Mouse (Mus musculus) ES-CJ7 (cell line): ENCODE data around the gene Blvra.
A peak's percentile ranks its signal among the peaks of the same experiment; 100 is the strongest.

Experiments used
- DNase-seq: peaks from one replicate; pipeline ENCODE4 v3.0.0; 2011; ENCODE audit warnings: low read depth, low spot score

Blvra gene

GRCm38 (mm10) chr2:127136979-127137378 is 66.5 kb downstream of the Blvra start:
- DNase-seq: peak; percentile 60

GRCm38 (mm10) chr2:127137838-127138420 is 67.5 kb downstream of the Blvra start:
- no peak for DNase-seq

- no peak for DNase-seq
Observed at GRCm38 (mm10) chr2:127138449-127138848, 68.0 kb downstream of the Blvra start.

- DNase-seq: no peak
Observed at GRCm38 (mm10) chr2:127139094-127139493, 68.6 kb downstream of the Blvra start.

GRCm38 (mm10) chr2:127139605-127140004 is 69.1 kb downstream of the Blvra start:
- peak; percentile 37 for DNase-seq

- no peak for DNase-seq
Observed at GRCm38 (mm10) chr2:127140011-127140410, 69.5 kb downstream of the Blvra start.

- no peak for DNase-seq
Observed at GRCm38 (mm10) chr2:127142031-127142430, 71.6 kb downstream of the Blvra start.

GRCm38 (mm10) chr2:127142577-127143157 is 72.2 kb downstream of the Blvra start:
- no peak for DNase-seq

GRCm38 (mm10) chr2:127143158-127144063 is 72.9 kb downstream of the Blvra start, which contains the start of gene Itpripl1:
Itpripl1 (minus strand) TSS chr2:127143442.
- peak; percentile 63 for DNase-seq

GRCm38 (mm10) chr2:127145699-127146098 is 75.2 kb downstream of the Blvra start:
- DNase-seq: no peak
